Comparison of ENCODE assay signal across 16 mouse cellular contexts in the genomic region with DNA sequence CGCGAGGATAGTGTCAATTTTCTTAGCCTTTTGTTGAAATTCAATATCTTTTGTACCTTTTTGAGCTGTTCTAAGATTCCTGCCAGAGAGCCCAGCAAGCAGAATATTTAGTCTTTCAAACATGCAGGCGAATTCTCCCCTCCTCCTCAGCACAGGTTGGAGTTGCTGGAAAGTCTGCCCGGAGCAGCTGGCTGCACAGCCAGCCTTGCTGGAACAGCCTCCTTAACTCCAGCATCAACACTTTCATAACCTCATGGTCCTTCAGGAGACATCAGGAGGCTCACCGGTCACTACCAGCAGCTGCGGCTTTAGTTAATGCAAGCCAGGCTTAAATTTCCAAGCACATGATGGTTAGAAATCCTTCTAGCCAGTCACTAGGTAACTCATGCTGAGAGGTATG.
"Had no signal": no experiment of that assay in that cellular context is flagged by ENCODE, and none has a peak within 500 bp of the region (broad histone marks: within the 10 kb centered on the region; RNA-seq: fewer than 3 reads in every experiment).

No protein-coding gene starts in this region.

- H3K36me3 ChIP-seq: liver, embryonic 15.5 days; midbrain, embryonic 10.5 days; midbrain, embryonic 15.5 days; neural tube, embryonic 13.5 days had no signal

- H3K27ac ChIP-seq: liver, embryonic 15.5 days; midbrain, embryonic 10.5 days; midbrain, embryonic 15.5 days; neural tube, embryonic 13.5 days had no signal

- H3K4me2 ChIP-seq: liver, embryonic 11.5 days; liver, embryonic 15.5 days; midbrain, embryonic 15.5 days; neural tube, embryonic 13.5 days had no signal

- H3K4me1 ChIP-seq: liver, embryonic 15.5 days had no signal

- H3K4me3 ChIP-seq: liver, embryonic 15.5 days; midbrain, embryonic 10.5 days; midbrain, embryonic 15.5 days; neural tube, embryonic 13.5 days had no signal

- DNase-seq: kidney, adult 8-10 months; kidney, postnatal 36 days; layer of hippocampus, adult 9-11 months; layer of hippocampus, postnatal 36 days; lung, adult 2 months; lung, postnatal 36 days; retina, postnatal 1 day; spleen, adult 18-20 months; thymus, adult 18-20 months; thymus, postnatal 14 days had no signal

- H3K9ac ChIP-seq: liver, embryonic 15.5 days; midbrain, embryonic 15.5 days; neural tube, embryonic 13.5 days had no signal

- ATAC-seq: lung, postnatal 0 days; midbrain, embryonic 15.5 days had no signal

- H3K27me3 ChIP-seq: liver, embryonic 15.5 days; midbrain, embryonic 15.5 days; neural tube, embryonic 13.5 days had no signal

- H3K9me3 ChIP-seq: liver, embryonic 15.5 days; midbrain, embryonic 10.5 days; midbrain, embryonic 15.5 days; neural tube, embryonic 13.5 days had no signal
